Mouse (Mus musculus) frontal cortex, postnatal 14 days (tissue): ENCODE measurements around the gene Psmg3.
A peak's percentile ranks its signal among the peaks of the same experiment; 100 is the strongest.

Experiments used
- DNase-seq, 2 experiments: peaks; one replicate each; pipeline ENCODE4 v3.0.0; 2022; ENCODE audit warnings: low spot score in 2 of 2

Psmg3 gene

DNA sequence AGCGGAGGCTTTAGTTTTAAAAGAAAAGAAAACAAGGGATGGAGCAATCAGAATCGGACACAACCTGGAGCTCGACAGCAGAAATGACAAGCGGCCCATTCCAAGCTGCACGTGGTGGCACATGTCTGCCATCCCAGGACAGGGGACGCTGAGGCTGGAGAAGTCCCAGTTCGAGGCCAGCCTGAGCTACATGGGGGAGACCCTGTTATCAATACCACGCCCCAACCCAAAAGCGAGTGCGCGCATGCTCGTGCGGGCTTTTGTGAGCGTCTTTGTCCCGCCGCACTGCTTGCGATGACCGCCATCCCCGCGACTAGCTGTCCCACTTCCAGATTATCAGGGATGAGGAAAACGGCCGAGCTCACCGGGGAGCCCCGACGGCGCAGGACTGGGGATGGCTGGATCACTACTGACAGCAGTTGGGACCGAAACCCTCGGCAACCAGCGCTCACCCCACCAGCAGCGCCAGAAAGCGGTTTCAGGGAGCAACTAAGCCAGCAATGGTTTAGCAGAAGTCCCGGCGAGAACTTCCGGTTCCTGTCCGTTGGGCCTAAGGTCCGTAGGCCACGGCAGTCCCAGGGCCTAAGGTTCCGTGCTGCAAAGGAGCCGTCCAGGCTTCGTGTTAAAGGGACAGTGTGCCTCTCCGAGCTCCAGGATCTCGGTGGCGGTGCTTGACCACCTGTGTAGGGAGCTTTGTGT lies at the start of gene Psmg3, which contains the start of gene Gm26938:
Psmg3 (minus strand) TSS at position 529 of the 699 bp plus-strand sequence.
Gm26938 (minus strand) TSS at position 51 of the 699 bp plus-strand sequence.
- DNase-seq = peak; percentile 76 to 84

DNA sequence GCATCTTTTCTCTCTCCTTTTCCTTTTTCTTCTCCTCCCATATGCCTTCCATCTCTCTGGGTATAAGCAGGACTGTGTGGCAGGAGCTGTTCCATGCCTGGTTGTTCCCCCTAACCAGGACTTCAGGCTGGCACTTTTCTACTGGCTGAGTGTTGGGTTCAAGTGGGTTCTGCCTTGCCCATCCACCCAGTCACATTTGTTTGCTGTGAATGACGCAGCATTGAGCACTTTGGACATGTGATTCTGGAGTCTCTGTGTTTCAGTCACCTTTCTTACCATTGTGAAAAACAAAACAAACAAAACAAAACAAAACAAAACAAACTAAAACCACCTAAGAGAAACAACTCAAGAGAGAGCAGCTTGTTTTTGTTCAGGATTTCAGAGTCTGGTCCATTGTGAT lies 44.8 kb upstream of the Psmg3 start:
- DNase-seq = no peak

DNA sequence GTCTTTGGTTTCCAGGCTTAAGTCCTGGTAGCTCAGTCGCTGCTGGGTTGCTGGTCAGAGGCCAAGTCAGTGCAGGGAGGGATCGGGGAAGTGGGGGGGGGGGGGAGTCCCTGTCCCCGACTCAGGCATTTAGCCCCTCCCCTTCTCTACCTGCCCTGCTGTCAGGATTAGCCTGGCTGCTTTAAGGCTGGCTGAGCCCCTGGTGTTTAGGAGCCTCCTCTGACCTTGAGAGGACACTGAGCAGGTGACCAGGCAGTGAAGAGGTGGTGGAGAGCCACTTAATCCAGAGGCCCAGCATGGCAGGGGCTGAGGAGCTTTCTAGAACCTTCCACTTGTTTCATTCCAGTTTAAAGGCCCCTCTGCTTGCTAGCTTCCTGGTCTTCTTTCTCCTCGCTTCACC lies 44.2 kb upstream of the Psmg3 start:
- DNase-seq = no peak

DNA sequence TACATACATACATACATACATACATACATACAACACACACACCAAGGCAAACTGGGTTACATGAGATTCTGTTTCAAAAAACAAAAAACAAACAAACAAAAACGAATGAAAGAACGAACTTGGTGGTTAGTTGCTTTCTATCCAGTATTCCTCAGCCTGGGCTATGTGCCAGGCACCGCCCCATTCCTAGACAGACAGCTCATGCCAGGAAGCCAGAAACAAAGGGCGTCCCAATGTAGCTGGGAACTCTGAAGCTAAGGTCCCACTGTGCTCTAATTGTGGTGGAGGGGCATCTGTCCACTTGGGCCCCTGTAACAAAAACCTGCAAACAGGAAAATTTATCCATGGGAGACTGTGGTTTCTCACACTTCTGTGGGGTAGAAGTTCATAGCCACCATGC lies 36.1 kb upstream of the Psmg3 start:
- DNase-seq = no peak

DNA sequence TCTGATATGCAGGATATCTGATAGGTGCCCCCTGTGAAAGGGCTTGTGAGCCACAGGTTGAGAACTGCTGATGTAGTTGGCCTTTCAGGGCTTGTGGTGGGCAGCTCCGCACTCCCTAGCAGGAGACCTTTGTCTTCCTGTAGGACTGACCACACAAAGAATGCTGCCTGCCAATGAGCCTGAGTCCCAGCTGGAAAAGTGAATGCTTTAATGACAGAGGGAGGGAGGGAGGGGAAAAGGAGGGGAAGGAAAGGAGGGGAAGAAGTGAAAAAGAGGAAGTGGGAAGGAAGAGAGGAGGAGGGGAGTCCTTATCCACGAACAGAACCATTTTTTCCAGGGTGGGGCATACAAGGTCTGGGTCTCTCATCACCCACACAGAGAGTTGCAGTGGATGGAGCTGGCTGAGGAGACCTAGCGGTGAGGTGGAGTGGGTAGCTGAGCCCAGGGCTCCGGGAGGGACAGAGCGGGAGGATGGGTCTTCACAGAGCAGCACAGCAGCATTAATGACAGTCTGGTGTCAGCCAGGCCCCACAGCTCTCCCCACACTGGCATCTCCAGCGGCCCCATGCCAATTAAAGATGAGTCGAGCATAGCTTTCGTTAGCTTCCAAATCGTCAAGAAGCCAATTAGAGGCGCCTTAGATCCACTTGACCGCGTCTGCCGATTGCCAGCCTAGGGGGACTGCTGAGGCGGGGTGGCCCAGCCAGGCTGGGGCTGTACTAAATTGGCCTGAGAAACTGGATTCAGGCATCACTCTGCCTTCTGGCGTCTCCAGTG lies 33.8 kb upstream of the Psmg3 start:
- DNase-seq = no peak

DNA sequence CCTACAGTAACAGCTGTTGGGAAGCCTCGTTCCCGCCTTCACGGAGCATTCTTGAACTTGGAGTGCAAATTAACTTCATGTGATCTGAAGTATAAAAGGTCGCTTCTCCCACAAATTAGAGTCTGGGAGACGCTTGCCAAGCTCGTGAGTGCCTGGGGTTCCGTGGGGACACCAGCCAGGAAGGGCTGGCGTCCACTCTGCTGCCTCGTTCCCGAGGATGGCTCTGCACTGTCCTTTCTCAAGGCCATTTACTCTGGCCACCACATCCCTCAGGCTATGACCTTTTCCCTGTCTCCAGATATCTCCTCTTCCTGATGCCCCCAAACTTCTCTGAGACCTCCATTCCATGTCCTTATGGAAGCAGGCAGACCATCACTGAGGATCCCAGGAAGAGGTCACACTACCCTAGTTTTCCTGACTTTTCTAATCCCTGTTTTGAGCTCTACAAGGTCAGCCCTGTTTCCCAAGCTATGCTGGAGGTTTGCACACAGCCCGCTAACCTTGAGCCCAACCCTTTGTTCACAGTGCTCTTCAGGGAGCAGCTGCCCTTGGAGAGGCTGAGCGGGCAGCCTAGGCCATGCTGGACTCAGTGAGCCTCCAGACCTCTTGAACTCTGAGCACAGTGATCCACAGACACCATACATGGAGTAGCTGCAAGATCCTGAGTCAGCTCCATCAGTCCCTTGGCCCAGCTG lies 23.1 kb upstream of the Psmg3 start:
- no peak for DNase-seq

DNA sequence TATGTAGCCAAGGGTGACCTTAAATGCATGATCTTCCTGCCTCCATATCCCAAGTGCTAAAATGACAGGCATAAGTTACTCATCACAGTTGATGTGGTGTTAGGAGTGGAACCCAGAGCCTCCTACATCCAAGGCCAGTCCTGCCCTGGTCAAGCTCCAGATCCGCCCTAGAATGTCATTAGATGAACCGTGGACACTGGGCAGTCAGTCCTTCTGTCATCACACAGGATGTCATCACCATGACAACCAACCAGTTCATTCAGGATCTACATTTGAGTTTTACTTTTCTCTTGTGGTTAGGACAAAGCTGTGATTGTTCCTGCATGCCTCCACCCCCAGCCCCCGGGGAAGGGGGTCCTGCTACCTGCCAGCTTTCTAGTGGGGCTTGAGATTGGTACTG lies 12.5 kb upstream of the Psmg3 start:
- no peak for DNase-seq

DNA sequence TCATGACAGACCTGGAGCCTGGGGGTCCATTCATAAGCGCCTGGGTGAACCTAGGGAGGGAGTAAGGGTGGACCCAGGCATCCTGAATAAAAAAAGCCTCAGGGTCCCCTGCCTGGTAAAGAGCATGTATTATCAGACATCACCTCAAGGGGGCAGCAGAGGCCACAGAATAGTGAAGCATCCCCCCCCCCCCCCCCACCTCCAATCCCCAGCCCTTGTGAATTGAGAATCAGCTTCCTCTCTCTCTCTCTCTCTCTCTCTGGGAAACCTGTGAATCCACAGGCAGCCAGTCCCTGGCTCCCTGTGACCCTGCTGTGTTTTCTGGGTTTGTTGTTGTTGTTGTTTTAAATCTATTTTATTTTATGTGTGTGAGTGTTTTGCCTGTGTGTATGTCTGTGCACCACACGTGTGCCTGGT lies 11.8 kb upstream of the Psmg3 start:
- DNase-seq = peak in 1 of 2 experiments; percentile 34

DNA sequence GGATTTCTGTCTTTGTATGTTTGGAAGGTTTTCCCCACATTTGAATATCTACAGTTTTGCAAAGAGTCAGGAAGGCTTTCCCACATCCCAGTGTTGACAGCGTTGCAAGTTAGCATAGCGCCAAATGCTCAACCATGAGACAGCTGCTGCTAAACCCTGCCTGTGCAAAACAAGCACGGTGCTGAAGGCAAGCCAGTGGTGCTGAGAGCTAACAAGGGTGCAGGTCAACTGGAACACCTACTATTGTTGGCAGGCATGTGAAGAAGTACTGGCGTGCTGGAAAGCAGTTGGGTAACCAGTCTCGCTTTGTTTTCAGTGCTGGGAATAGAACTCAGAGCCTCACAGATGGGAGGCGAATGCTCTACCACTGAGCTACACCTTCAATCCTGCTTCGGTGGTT lies 9.0 kb upstream of the Psmg3 start:
- DNase-seq = no peak

DNA sequence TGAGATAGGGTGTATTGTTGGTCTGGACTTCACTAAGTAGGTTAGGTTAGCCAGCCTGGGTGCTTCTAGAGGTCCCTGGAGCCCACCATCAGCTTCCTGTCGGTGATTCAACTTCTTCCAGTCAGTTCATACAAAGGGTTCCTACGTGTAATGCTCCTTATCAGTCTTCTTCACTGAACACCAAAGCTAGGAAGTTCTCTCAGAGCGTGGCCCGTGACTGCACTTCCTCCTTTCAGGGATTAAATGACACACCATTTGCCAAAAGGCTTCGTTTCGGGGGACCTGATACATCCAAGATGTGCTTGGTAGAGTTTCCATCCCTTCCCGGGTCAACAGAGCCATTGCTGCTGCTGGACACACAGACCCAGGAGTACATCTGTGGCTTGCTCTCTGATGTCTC lies 5.4 kb upstream of the Psmg3 start:
- DNase-seq = no peak

DNA sequence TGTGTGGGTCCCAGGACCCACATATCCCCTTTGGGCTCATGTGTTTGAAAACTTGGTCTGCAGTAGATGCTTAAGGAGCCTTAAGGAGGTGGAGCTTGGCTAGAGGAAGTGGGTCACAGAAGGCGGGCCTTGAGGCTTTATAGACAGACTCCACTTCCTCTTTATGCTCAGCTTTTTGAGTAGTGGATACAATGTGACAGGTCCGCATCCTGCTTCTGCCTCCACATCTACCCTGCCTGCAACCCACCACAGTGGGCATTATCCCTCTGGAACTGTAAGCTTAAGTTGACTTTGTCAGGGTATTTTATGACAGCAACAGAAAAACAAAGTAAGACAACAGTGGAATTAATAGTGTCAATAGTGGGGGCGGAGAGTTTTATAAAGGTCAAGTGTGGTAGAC lies 4.0 kb upstream of the Psmg3 start:
- no peak for DNase-seq

DNA sequence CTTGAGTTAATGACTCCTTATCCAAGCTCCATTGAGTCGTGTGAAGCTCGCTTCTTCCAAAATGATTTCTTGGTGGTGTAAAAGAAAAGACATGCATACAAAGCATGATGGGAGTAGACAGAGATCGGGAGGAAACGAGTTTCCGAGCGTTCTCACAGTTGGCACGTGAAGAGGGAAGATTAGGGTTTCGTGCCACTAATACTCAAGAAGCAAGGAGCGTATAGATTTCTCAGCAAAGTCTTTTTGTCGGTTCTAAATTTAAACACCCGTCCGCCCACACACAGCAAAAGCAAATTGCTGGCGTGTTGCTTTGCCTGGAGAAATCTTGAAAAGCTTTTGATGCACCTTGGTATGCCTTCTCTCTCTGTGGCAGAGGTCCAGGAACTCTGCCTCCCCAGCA lies 2.7 kb upstream of the Psmg3 start:
- peak; percentile 23 to 50 for DNase-seq

DNA sequence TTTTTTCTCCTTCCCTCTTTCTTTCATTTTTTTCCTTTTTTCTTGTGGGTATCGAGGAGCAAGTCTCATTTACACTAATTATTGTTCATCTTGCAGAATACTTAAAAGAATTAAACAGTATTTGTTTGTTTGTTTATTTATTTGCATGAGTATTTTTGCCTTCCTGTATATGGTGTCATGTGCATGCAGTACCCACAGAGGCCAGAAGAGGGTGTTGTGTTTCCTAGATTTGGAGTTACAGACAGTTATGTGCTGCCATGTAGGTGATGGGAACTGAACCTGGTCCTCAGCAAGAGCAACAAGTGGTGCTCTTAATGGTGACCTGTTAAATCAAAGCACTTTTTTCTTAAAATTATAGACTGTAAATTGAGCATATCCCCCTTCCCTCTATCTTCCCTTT lies 908 bp upstream of the Psmg3 start:
- DNase-seq = no peak

DNA sequence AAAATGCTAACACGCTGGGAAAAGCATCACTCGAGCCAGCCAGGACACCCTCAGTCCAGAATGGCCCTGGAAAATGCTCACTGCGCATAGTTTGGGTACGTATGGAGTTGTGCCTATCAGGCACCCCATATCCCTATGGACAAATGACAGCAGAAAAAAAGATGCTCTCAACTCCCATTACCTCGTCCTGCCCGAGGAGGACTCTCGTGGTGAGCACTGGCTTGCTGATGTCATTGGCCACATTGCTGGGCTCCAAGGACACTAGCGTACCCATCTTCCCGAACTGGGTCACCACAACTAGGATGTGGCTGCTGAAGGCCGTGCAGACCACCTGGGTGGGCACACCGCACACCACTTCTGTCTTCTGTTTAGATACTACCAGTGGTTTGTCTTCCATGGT lies 738 bp downstream of the Psmg3 start:
- DNase-seq = no peak

DNA sequence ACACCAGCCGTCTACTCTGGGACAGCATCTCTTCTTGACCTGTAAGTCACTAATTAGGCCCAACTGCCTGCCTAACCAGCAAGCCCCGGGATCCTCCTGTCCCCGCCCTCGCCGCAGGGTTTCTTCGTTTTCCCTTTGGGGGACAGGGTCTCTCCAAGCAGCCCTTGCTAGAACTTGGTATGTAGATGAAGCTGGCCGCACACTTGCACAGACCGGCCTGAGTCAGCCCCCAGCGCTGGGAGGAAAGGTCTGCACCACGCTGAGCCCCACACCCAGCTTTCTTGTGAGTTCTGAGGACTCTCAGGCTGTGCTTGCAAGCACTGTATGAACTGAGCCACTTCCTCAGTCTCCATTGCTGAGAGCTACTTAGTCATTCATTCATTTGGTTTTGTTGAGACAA lies 2.2 kb downstream of the Psmg3 start:
- no peak for DNase-seq

DNA sequence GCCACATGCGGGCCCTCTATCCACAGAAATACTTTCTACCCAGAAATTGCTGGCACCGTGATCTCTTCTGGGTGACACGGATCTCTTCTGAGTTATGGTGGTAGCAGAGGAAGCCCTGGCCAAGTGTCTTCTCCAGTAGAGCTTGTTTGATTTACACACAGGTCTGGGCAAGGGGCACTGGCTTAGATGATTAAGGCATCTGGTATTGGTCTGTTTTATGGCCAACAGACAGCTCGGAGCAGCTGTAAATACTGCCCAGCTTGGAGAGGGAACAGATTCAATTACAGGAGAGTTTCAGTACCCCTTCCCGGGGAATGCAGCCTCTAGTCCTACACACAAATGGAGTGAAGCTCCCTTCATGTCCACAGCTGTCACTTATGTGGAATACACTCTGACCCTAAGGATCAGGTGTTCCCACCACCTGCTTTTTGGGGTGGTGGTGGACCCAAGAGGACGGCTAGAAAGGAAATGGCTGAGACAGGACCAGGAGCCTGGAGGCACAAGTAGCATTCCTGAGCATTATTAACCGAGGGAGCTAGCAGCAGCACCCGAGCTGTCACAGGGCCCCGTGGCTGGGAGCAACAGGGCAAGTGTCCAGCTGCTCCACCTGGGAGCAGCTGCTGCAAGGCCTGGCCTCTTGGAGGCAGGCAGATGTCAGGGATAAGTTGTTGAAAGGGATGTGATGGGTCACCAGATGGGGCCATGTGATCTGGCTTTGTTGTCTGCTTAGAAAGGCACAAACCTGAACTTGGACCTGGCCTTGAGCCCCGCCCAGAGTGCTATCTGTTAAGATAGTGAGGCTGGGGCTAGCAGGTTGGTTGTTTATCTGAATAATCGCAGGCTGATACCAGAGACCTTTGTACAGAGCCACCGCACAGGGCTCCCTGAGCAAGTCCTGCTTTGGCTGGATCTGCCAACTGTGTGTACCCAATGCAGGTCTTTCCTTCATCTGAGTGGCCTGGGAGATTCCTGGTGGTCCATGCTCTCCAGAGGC lies 4.9 kb downstream of the Psmg3 start:
- no peak for DNase-seq

DNA sequence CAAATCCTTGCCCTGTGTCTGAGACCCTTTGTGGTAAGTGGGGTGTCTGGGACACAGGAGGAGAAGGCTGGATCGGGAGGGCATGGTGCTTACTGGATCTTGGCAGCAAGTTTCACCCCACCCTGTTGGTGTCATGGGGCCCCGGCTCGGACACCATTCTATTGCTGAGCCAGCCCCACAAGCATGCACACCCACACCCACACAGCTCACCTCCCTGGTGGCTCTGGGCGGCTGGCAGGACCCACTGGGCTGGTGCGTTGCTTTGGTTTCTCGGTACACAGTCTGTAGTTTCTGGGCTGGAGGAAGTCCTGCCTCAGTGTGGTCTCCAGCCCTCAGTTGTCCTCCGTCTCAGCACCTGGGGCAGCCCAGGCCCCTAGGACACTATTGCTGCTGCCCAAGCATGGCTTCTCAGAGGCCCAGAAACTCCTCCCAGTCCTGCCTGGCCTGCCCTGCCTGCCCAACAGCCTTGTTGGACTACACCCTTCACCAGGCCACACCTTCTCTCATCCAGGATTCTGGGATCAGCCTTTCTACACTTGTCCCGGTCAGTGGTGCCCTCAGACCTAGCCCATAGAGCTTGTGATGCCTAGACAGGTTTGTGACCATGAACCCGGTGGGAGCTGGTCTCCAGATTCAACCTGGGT lies 7.0 kb downstream of the Psmg3 start, which contains the start of gene Tmem184a:
Tmem184a (minus strand) TSS at position 380 of the 644 bp plus-strand sequence.
- no peak for DNase-seq

DNA sequence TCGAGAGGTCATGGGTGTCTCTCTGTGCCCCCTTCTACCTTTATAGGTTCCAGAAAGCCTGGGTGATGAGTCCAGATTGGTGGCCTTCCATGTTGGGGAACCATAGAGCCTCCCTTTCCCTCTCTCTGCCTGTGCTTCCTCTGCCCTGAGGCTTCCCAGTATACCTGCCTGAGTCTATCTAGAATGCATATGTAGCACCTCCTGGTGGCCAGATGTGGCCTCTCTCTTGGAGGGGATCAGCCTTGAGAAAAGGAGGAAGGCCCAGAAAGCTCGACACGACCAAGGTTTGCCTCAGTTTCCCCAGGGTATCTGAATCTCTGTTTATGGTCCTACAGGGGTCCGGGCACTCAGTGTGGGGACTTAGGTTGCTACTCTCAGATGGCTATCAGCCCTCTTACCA lies 7.9 kb downstream of the Psmg3 start:
- DNase-seq = no peak

DNA sequence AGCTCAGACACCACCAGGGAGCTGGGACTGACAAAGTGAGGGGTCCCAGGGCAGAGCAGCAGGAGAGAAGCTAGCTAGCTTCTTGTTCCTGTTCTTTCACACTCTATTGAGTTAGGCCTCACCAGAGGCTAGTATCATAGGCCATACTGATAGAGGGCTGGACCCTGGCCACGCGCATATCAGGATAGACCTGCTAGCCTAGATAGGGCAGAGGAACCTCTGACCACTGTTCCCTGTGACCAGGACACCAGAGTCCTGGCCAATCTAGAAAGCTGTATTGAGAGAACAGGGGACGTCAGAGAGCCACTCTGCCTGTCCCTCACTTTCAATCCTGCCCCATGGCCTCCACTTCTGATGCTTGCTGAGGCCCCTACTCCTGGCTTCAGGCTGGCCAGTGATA lies 8.6 kb downstream of the Psmg3 start:
- no peak for DNase-seq

DNA sequence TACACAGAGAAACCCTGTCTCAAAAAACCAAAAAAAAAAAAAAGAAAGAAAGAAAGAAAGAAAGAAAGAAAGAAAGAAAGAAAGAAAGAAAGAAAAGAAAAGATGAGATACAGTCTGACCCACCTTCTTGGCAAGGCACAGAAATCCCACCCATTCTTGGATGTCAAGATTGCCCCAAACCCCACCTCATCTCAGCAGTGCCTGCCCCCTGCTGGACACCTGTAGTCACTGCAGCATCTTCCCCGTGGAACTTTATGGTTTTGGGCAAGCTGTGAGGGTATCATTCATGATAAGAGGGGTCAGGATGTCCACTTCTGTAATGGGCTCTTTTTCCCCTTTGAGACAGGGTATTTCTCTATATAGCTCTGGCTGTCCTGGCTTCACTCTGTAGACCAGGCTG lies 9.4 kb downstream of the Psmg3 start:
- DNase-seq = no peak

DNA sequence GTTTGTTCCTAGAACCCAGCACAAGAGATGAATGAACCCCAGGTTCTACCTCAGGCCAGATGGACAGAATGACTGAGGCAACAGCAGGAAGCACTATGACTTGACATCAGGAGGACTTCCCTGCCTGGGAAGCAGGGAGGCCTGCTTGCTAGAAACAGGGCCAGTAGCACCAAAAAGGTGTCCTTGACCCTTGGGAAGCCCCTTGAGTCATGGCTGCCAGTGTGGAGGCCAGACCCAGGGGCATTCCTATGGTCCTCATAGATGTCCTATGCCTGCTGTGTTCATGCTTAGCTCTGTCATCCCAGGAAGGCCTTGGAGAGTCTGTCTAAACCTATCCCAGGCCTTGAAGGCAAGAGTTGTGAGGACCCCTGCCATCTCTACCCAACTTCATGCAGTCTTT lies 10.2 kb downstream of the Psmg3 start:
- DNase-seq = no peak
